Mouse (Mus musculus) neural tube, embryonic 14.5 days (tissue): Measurements from ENCODE around the gene Hbb-bs. TPM values are rescaled to one million over a fixed set of nuclear protein-coding genes. Genes with fewer than 3 reads are reported as not detected.

ENCODE experiments used
- ATAC-seq: fragments of 200-750 bp; cut with Nextera tagmentation; 2 replicates; pipeline ENCODE4 v1.8.0; 2017; ENCODE audit warnings: low read depth, mild to moderate bottlenecking, moderate TSS enrichment, moderate library complexity
- H3K27ac ChIP-seq: fragments of 300-500 bp; sonication (generic); 2 replicates; pipeline ENCODE4 v1.5.1; 2014; ENCODE audit warnings: low read depth, mild to moderate bottlenecking, control low read depth, low read length, moderate library complexity, mixed read lengths
- H3K27me3 ChIP-seq: fragments of 300-500 bp; sonication (generic); 2 replicates; pipeline ENCODE4 v1.6.1; 2014; ENCODE audit warnings: low read length; ENCODE audit not compliant: control insufficient read depth, insufficient read depth
- H3K36me3 ChIP-seq: fragments of 300-500 bp; sonication (generic); 2 replicates; pipeline ENCODE4 v1.6.1; 2014; ENCODE audit warnings: low read length, mixed read lengths; ENCODE audit not compliant: control insufficient read depth, insufficient read depth
- H3K4me1 ChIP-seq: fragments of 300-500 bp; sonication (generic); 2 replicates; pipeline ENCODE4 v1.6.1; 2014; ENCODE audit warnings: low read length; ENCODE audit not compliant: control insufficient read depth, insufficient read depth
- H3K4me2 ChIP-seq: fragments of 300-500 bp; sonication (generic); 2 replicates; pipeline ENCODE4 v1.6.1; 2014; ENCODE audit warnings: mild to moderate bottlenecking, low read depth, low read length, control low read depth
- H3K4me3 ChIP-seq: fragments of 300-500 bp; sonication (generic); 2 replicates; pipeline ENCODE4 v1.5.1; 2014; ENCODE audit warnings: low read depth, low read length, control low read depth, mixed read lengths
- H3K9ac ChIP-seq: fragments of 300-500 bp; sonication (generic); replicated peaks from 2 replicates; pipeline ENCODE4 v1.6.1; 2014; ENCODE audit warnings: low read depth, mild to moderate bottlenecking, control low read depth, low read length, mixed read lengths
- H3K9me3 ChIP-seq: fragments of 300-500 bp; sonication (generic); 2 replicates; pipeline ENCODE4 v1.6.1; 2016; ENCODE audit warnings: low read length; ENCODE audit not compliant: control insufficient read depth
- WGBS: fragments of 180-500 bp; shearing (Covaris S2); extraction: QIAGEN DNeasy Blood & Tissue Kit; methylation state at CpG from one replicate; pipeline ENCODE4 v1.1.7; 2014; 5-methylcytosine and 5-hydroxymethylcytosine counted together
- polyA plus RNA-seq: library from polyadenylated mRNA; unstranded; fragments of >200 nt; fragmentation: Nextera tagmentation; extraction: Ambion mirVana; gene quantifications from 2 replicates; pipeline ENCODE4 v1.2.1, GENCODE M21; 2014

Gene Hbb-bs
- polyA plus RNA-seq: 2,922 and 4,105 TPM in 2 replicates

DNA sequence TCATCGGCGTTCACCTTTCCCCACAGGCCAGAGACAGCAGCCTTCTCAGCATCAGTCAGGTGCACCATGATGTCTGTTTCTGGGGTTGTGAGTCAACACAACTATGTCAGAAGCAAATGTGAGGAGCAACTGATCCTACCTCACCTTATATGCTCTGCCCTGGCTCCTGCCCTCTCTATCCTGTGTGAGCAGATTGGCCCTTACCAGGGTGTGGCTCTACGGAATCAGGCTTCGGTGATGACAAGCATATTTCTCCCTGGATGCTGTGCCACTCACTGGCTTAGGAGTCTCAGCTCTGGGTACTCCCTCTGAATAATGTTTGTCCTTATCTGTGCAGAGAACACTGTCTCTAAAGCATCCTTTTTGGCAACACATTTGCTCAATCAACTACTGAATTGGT lies at the start of gene Hbb-bs:
Gene Hbb-bs, minus strand, starts transcription at position 289 of the 400 bp plus-strand sequence.
- H3K9ac ChIP-seq: no peak within 1 kb of the TSS
- no peaks in the 10 kb centered on the region for H3K4me1 ChIP-seq
- no peaks in the 10 kb centered on the region for H3K9me3 ChIP-seq
- no peak within 1 kb of the TSS for H3K27ac ChIP-seq
- no peaks in the 10 kb centered on the region for H3K27me3 ChIP-seq
- no peaks in the 10 kb centered on the region for H3K36me3 ChIP-seq
- H3K4me2 ChIP-seq: no peak within 1 kb of the TSS
- no peak for ATAC-seq
- WGBS: 96% methylated on average over 4 of the region's 4 CpGs
- H3K4me3 ChIP-seq: no peak within 1 kb of the TSS

DNA sequence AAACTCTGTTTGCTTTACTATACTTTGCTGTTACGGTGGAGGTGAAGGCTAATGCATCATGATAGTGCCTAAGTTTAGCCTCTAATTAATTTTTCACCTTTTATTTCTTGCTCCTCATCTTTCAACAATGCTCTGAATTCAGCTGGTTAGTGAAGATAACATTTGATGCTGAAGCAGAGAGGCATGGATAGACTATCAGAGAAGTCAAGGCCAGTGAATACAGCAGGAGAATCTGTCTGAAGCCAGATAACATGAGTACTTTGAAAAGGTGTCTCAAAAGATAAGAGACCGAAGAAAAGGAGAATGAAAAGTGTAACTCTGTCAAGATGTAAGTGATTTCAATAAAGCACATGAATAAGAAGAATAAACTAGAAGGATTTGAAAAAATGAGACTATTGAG lies 49.2 kb upstream of the Hbb-bs start:
- no peak overlapping the region for H3K4me3 ChIP-seq
- no peaks in the 10 kb centered on the region for H3K27me3 ChIP-seq
- H3K9ac ChIP-seq: no peak overlapping the region
- H3K4me1 ChIP-seq: no peaks in the 10 kb centered on the region
- no peak for ATAC-seq
- no peaks in the 10 kb centered on the region for H3K36me3 ChIP-seq
- WGBS: 93% methylated on average over 2 of the region's 2 CpGs
- no peaks in the 10 kb centered on the region for H3K9me3 ChIP-seq
- H3K27ac ChIP-seq: no peak overlapping the region
- no peak overlapping the region for H3K4me2 ChIP-seq

GRCm38 (mm10) chr7:103874451-103874850 lies 46.6 kb upstream of the Hbb-bs start:
- Histone ChIP-seq H3K27me3 (no peaks in the 10 kb centered on the region), H3K36me3 (no peaks in the 10 kb centered on the region), H3K4me3 (no peak overlapping the region), H3K4me2 (no peak overlapping the region), H3K27ac (no peak overlapping the region), H3K9me3 (no peaks in the 10 kb centered on the region), H3K4me1 (no peaks in the 10 kb centered on the region), H3K9ac (no peak overlapping the region)
- 63% methylated on average over 5 of the region's 5 CpGs for WGBS
- no peak for ATAC-seq

DNA sequence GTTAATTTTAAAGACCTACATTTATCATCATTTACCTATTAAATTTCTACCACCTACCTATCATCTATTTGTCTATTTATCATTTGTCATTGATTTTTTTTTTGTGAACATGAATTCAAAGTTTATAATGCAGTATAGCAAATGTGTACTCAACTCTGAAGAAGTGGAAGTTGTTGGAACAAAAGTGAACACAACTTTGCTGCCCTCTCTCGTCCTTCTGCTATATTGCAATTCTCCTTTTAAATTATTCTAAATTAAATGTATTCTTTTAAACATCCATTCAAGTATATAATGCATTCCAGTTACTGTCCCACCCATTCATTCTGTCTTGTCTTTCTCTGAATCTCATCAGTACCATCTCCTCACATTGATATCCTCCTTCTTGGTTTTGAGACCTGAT lies 45.2 kb upstream of the Hbb-bs start:
- Histone ChIP-seq H3K27me3 (no peaks in the 10 kb centered on the region), H3K4me2 (no peak overlapping the region), H3K9me3 (no peaks in the 10 kb centered on the region), H3K27ac (no peak overlapping the region), H3K4me1 (no peaks in the 10 kb centered on the region), H3K9ac (no peak overlapping the region), H3K4me3 (no peak overlapping the region), H3K36me3 (no peaks in the 10 kb centered on the region)
- 7% methylated on average over 1 of the region's 1 CpGs for WGBS
- no peak for ATAC-seq

DNA sequence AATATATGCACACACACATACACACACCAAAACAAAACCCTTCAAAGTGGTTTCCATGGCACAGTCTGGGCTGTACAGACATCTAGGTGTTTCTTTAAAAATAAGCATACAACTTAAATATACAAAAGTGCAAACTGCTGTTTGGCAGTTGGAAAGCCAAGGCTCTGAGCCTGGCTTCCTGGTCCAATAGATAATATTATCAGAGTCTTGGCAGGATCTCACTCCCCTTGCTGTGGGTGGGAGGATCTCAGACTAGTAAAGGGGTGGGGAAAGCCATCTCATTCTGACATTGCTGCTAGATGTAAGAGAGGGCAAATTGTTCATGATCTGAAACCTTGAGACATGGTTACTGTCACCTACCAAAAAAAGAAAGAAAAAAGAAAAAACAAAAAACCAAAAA lies 42.8 kb upstream of the Hbb-bs start:
- H3K9ac ChIP-seq: no peak overlapping the region
- H3K36me3 ChIP-seq: no peaks in the 10 kb centered on the region
- ATAC-seq: no peak
- no peak overlapping the region for H3K27ac ChIP-seq
- H3K4me3 ChIP-seq: no peak overlapping the region
- H3K27me3 ChIP-seq: no peaks in the 10 kb centered on the region
- no peaks in the 10 kb centered on the region for H3K9me3 ChIP-seq
- H3K4me2 ChIP-seq: no peak overlapping the region
- no peaks in the 10 kb centered on the region for H3K4me1 ChIP-seq

GRCm38 (mm10) chr7:103865716-103866115 lies 37.8 kb upstream of the Hbb-bs start:
- Histone ChIP-seq H3K9ac (no peak overlapping the region), H3K4me1 (no peaks in the 10 kb centered on the region), H3K4me3 (no peak overlapping the region), H3K4me2 (no peak overlapping the region), H3K27ac (no peak overlapping the region), H3K36me3 (no peaks in the 10 kb centered on the region), H3K9me3 (no peaks in the 10 kb centered on the region), H3K27me3 (no peaks in the 10 kb centered on the region)
- ATAC-seq: no peak

GRCm38 (mm10) chr7:103861531-103861930 lies 33.6 kb upstream of the Hbb-bs start:
- H3K36me3 ChIP-seq: no peaks in the 10 kb centered on the region
- H3K4me1 ChIP-seq: no peaks in the 10 kb centered on the region
- H3K9ac ChIP-seq: no peak overlapping the region
- no peaks in the 10 kb centered on the region for H3K27me3 ChIP-seq
- no peak overlapping the region for H3K4me3 ChIP-seq
- H3K27ac ChIP-seq: no peak overlapping the region
- ATAC-seq: no peak
- 89% methylated on average over 3 of the region's 3 CpGs for WGBS
- H3K9me3 ChIP-seq: no peaks in the 10 kb centered on the region
- H3K4me2 ChIP-seq: no peak overlapping the region

DNA sequence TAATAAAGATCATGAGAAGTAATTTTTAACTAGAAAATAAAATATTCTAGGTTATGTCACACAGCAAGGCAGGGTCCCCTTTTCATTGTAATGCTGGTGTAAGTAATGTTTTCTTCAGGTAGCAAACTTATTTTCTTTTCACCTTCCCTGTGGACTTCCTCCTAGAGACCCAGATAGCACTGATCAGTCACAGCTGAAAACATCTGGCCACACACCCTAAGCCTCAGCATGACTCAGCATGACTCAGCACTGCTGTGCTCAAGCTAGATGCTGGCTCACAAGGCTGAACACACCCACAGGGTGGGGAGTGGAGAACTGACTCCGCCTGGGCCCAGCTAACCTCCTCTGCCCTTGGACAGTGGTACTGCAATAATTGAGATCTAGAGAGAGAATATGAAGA lies 33.0 kb upstream of the Hbb-bs start:
- no peaks in the 10 kb centered on the region for H3K27me3 ChIP-seq
- no peaks in the 10 kb centered on the region for H3K4me1 ChIP-seq
- H3K4me3 ChIP-seq: no peak overlapping the region
- 73% methylated on average over 1 of the region's 1 CpGs for WGBS
- no peak for ATAC-seq
- H3K36me3 ChIP-seq: no peaks in the 10 kb centered on the region
- H3K4me2 ChIP-seq: no peak overlapping the region
- no peaks in the 10 kb centered on the region for H3K9me3 ChIP-seq
- H3K9ac ChIP-seq: no peak overlapping the region
- H3K27ac ChIP-seq: no peak overlapping the region

DNA sequence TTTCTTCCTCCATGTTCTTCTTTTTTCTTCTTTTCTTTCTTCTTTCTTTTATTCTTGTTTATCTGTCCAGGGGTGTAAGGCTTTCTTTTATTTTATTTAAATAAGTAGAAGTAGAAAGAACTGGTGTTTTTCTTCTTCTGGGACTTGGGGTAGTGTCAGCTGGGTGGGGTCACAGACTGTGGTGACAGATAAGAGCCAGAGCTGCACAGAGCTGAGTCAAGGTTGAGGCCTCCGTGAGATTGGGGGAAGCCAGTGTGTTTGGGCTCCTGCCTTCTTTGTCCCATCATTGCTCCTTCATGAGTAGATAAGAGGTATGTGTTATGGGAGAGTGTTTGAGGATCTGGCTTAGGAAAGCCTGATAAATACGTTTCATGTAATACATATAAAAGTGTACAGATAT lies 31.2 kb upstream of the Hbb-bs start:
- H3K9me3 ChIP-seq: no peaks in the 10 kb centered on the region
- no peak overlapping the region for H3K27ac ChIP-seq
- ATAC-seq: no peak
- no peak overlapping the region for H3K4me3 ChIP-seq
- H3K36me3 ChIP-seq: no peaks in the 10 kb centered on the region
- no peak overlapping the region for H3K9ac ChIP-seq
- H3K27me3 ChIP-seq: no peaks in the 10 kb centered on the region
- no peak overlapping the region for H3K4me2 ChIP-seq
- WGBS: 72% methylated on average over 2 of the region's 2 CpGs
- H3K4me1 ChIP-seq: no peaks in the 10 kb centered on the region

GRCm38 (mm10) chr7:103854669-103855068 lies 26.8 kb upstream of the Hbb-bs start:
- H3K4me1 ChIP-seq: no peaks in the 10 kb centered on the region
- H3K36me3 ChIP-seq: no peaks in the 10 kb centered on the region
- H3K27ac ChIP-seq: no peak overlapping the region
- no peak overlapping the region for H3K4me3 ChIP-seq
- H3K27me3 ChIP-seq: no peaks in the 10 kb centered on the region
- WGBS: 85% methylated on average over 1 of the region's 1 CpGs
- H3K9me3 ChIP-seq: no peaks in the 10 kb centered on the region
- no peak for ATAC-seq
- H3K4me2 ChIP-seq: no peak overlapping the region
- no peak overlapping the region for H3K9ac ChIP-seq
